Mouse (Mus musculus) lung, postnatal 0 days (tissue): ENCODE data around the gene Ech1. TPM values are rescaled to one million over a fixed set of nuclear protein-coding genes. Genes with fewer than 3 reads are reported as not detected.
A peak's percentile ranks its signal among the peaks of the same experiment; 100 is the strongest.
"Not testable (repeated sequence)": the region's sequence is repeated elsewhere in the genome, so short reads cannot be mapped to it uniquely, and the experiment has no call there.

Source experiments
- ATAC-seq: fragments of 200-750 bp; cut with Nextera tagmentation; 2 replicates; pipeline ENCODE4 v1.8.0; 2017; ENCODE audit warnings: moderate library complexity
- DNase-seq: peaks from one replicate; pipeline ENCODE4 v3.0.0-alpha.2; 2016; ENCODE audit warnings: low spot score
- H3K27ac ChIP-seq: fragments of 300-500 bp; sonication (generic); 2 replicates; pipeline ENCODE4 v1.5.1; 2014; ENCODE audit warnings: antibody characterized with exemption, mild to moderate bottlenecking, low read length, mixed read lengths
- H3K27me3 ChIP-seq: fragments of 300-500 bp; sonication (generic); replicated peaks from 2 replicates; pipeline ENCODE4 v1.6.1; 2014; ENCODE audit warnings: low read length, mixed read lengths; ENCODE audit not compliant: insufficient read depth
- H3K36me3 ChIP-seq: fragments of 300-500 bp; sonication (generic); 2 replicates; pipeline ENCODE4 v1.6.1; 2014; ENCODE audit warnings: low read length, mixed read lengths; ENCODE audit not compliant: insufficient read depth
- H3K4me1 ChIP-seq: fragments of 300-500 bp; sonication (generic); 2 replicates; pipeline ENCODE4 v1.6.1; 2014; ENCODE audit warnings: antibody characterized with exemption, low read depth, low read length, mixed read lengths; ENCODE audit not compliant: insufficient read depth
- H3K4me2 ChIP-seq: fragments of 300-500 bp; sonication (generic); replicated peaks from 2 replicates; pipeline ENCODE4 v1.6.1; 2014; ENCODE audit warnings: low read depth, mild to moderate bottlenecking, low read length, moderate library complexity, mixed read lengths
- H3K4me3 ChIP-seq: fragments of 300-500 bp; sonication (generic); 2 replicates; pipeline ENCODE4 v1.5.1; 2014; ENCODE audit warnings: low read depth, low read length
- H3K9ac ChIP-seq: fragments of 300-500 bp; sonication (generic); replicated peaks from 2 replicates; pipeline ENCODE4 v1.6.1; 2014; ENCODE audit warnings: low read depth, mild to moderate bottlenecking
- H3K9me3 ChIP-seq: fragments of 300-500 bp; sonication (generic); 2 replicates; pipeline ENCODE4 v1.6.1; 2016; ENCODE audit warnings: low read length, mixed read lengths
- CTCF ChIP-seq: IDR thresholded peaks from 2 replicates; pipeline ENCODE4 v1.5.1; 2016; ENCODE audit warnings: antibody characterized with exemption, mild to moderate bottlenecking
- EP300 ChIP-seq: IDR thresholded peaks from 2 replicates; pipeline ENCODE4 v1.6.1; 2016; ENCODE audit warnings: antibody characterized with exemption, mild to moderate bottlenecking, control low read depth
- WGBS: fragments of 180-500 bp; shearing (Covaris S2); extraction: QIAGEN DNeasy Blood & Tissue Kit; methylation state at CpG from one replicate; pipeline ENCODE4 v1.1.7; 2014; 5-methylcytosine and 5-hydroxymethylcytosine counted together
- polyA plus RNA-seq: library from polyadenylated mRNA; unstranded; fragments of >200 nt; fragmentation: Nextera tagmentation; extraction: Ambion mirVana; gene quantifications from 2 replicates; pipeline ENCODE4 v1.2.1, GENCODE M21; 2015

Gene Ech1
- polyA plus RNA-seq, 1 experiment from 2014 or later: 308 TPM

- H3K27ac ChIP-seq: peak overlapping the region; percentile 47; the same call in 1 of the 2 replicates
- H3K9me3 ChIP-seq: no peaks in the 10 kb centered on the region
- H3K4me3 ChIP-seq: no peak overlapping the region
- peaks cover 13% of the 10 kb centered on the region; the same call in 1 of the 2 replicates for H3K4me1 ChIP-seq
- no peak overlapping the region for H3K9ac ChIP-seq
- WGBS: 91% methylated on average over 28 of the region's 28 CpGs
- DNase-seq (no peak), ATAC-seq (no peak; the same call in 1 of the 2 replicates)
- no peak overlapping the region for H3K4me2 ChIP-seq
- no peak for TF ChIP-seq CTCF
- no peak for TF ChIP-seq EP300
- no peaks in the 10 kb centered on the region for H3K36me3 ChIP-seq
- H3K27me3 ChIP-seq: no peaks in the 10 kb centered on the region
Observed at GRCm38 (mm10) chr7:28866769-28867507, 41.9 kb downstream of the Ech1 start.

- not testable (repeated sequence) for H3K27me3 ChIP-seq, H3K4me3 ChIP-seq, H3K36me3 ChIP-seq, H3K9ac ChIP-seq, H3K9me3 ChIP-seq
- peak overlapping the region; percentile 59 for H3K4me2 ChIP-seq
- H3K27ac ChIP-seq: peak overlapping the region; percentile 47; the same call in 1 of the 2 replicates
- ATAC-seq (peak; percentile 82), DNase-seq (peak; percentile 93)
- peaks cover 13% of the 10 kb centered on the region; the same call in 1 of the 2 replicates for H3K4me1 ChIP-seq
- WGBS: 19% methylated on average over 23 of the region's 23 CpGs
- TF ChIP-seq EP300 (0 out of 2 replicates have a peak, but pooled peaks have one; percentile 7), CTCF (peak; percentile 82)
Observed at GRCm38 (mm10) chr7:28867508-28868340, 42.7 kb downstream of the Ech1 start.

GRCm38 (mm10) chr7:28870901-28871664 lies 46.1 kb downstream of the Ech1 start:
- WGBS: 80% methylated on average over 24 of the region's 24 CpGs
- no peak overlapping the region for H3K27ac ChIP-seq
- H3K4me3 ChIP-seq: no peak overlapping the region
- H3K4me2 ChIP-seq: no peak overlapping the region
- no peak overlapping the region for H3K9ac ChIP-seq
- DNase-seq (no peak), ATAC-seq (no peak)
- H3K4me1 ChIP-seq: peaks cover 6% of the 10 kb centered on the region; the same call in 1 of the 2 replicates
- H3K27me3 ChIP-seq: no peaks in the 10 kb centered on the region
- no peaks in the 10 kb centered on the region for H3K9me3 ChIP-seq
- TF ChIP-seq CTCF (no peak), EP300 (no peak)
- no peaks in the 10 kb centered on the region for H3K36me3 ChIP-seq

GRCm38 (mm10) chr7:28874565-28874964 lies 49.5 kb downstream of the Ech1 start:
- no peaks in the 10 kb centered on the region for H3K4me1 ChIP-seq
- no peaks in the 10 kb centered on the region for H3K9me3 ChIP-seq
- H3K4me3 ChIP-seq: no peak overlapping the region
- no peak overlapping the region for H3K4me2 ChIP-seq
- H3K27ac ChIP-seq: no peak overlapping the region
- no peak for DNase-seq
- H3K27me3 ChIP-seq: no peaks in the 10 kb centered on the region
- no peak for TF ChIP-seq EP300
- TF ChIP-seq CTCF: no peak
- H3K36me3 ChIP-seq: no peaks in the 10 kb centered on the region
- H3K9ac ChIP-seq: no peak overlapping the region
- ATAC-seq: no peak
- WGBS: 76% methylated on average over 2 of the region's 2 CpGs

GRCm38 (mm10) chr7:28876099-28876498 lies 51.1 kb downstream of the Ech1 start:
- DNase-seq: no peak
- Histone ChIP-seq H3K9ac (no peak overlapping the region), H3K36me3 (no peaks in the 10 kb centered on the region), H3K4me3 (no peak overlapping the region), H3K4me2 (no peak overlapping the region), H3K4me1 (no peaks in the 10 kb centered on the region), H3K27me3 (no peaks in the 10 kb centered on the region), H3K27ac (no peak overlapping the region), H3K9me3 (no peaks in the 10 kb centered on the region)
- TF ChIP-seq CTCF (no peak), EP300 (no peak)
- no peak for ATAC-seq
- 71% methylated on average over 4 of the region's 4 CpGs for WGBS

- WGBS: 76% methylated on average over 7 of the region's 7 CpGs
- H3K4me1 ChIP-seq: no peaks in the 10 kb centered on the region
- no peak for ATAC-seq
Observed at GRCm38 (mm10) chr7:28877155-28877554, 52.1 kb downstream of the Ech1 start.

More at GRCm38 (mm10) chr7:28877155-28877554, 52.1 kb downstream of the Ech1 start:
- Histone ChIP-seq H3K4me3 (no peak overlapping the region), H3K36me3 (no peaks in the 10 kb centered on the region), H3K9me3 (no peaks in the 10 kb centered on the region), H3K27me3 (no peaks in the 10 kb centered on the region), H3K27ac (no peak overlapping the region), H3K4me2 (no peak overlapping the region), H3K9ac (no peak overlapping the region)
- TF ChIP-seq CTCF: no peak
- no peak for TF ChIP-seq EP300
- no peak for DNase-seq
